7 mouse cellular contexts compared by ENCODE assay signal in genomic region chr16:21793875-21794696, GRCm38 (mm10). TPM values are rescaled to one million over a fixed set of nuclear protein-coding genes. Genes with fewer than 3 reads are reported as not detected.
A peak's percentile ranks its signal among the peaks of the same experiment; 100 is the strongest.
DNase-seq lines count a peak whose midpoint lies in the region; ATAC-seq lines count a peak whose summit lies in the region.

TSS of gene Map3k13 (plus strand) at chr16:21794346.

- intact Hi-C loops in left cerebral cortex, postnatal 25 days (cut with DNase I), result loop anchor here (5.0 kb wide), 1 partner anchor 473 kb away; the partner anchor contains the start of gene Tra2b

- H3K27me3 ChIP-seq in intestine, embryonic 15.5 days (replicated peaks), result no peaks in the 10 kb centered on the region
- H3K27me3 ChIP-seq in midbrain, embryonic 10.5 days (ENCODE audit: low read depth, poor library complexity, severe bottlenecking), result peaks cover under 1% of the 10 kb centered on the region; the same call in 1 of the 2 replicates

- H3K9ac ChIP-seq in intestine, embryonic 15.5 days, result peak within 1 kb of the TSS; percentile 66

- H3K4me3 ChIP-seq in intestine, embryonic 15.5 days (replicated peaks), result peak within 1 kb of the TSS; percentile 69
- peak within 1 kb of the TSS; percentile 81 for H3K4me3 ChIP-seq in midbrain, embryonic 10.5 days

- peak within 1 kb of the TSS; percentile 80 for H3K4me2 ChIP-seq in intestine, embryonic 15.5 days (replicated peaks)

- no peaks in the 10 kb centered on the region for H3K36me3 ChIP-seq in intestine, embryonic 15.5 days
- peaks cover 1% of the 10 kb centered on the region; the same call in 1 of the 2 replicates for H3K36me3 ChIP-seq in midbrain, embryonic 10.5 days

- peak; percentile 95 to 98 for DNase-seq in adrenal gland, adult (ENCODE audit: inconsistent age in 2 of 2, low spot score in 1 of 2)
- DNase-seq in embryo, embryonic 10.5 days (ENCODE audit: low spot score), result peak; percentile 98
- DNase-seq in gastrocnemius, postnatal 25 days, result peak; percentile 90
- peak; percentile 94 to 97 for DNase-seq in left cerebral cortex, postnatal 25 days (ENCODE audit: low spot score in 2 of 2)
- peak; percentile 96 for DNase-seq in midbrain, embryonic 10.5 days (ENCODE audit: low spot score)
- peak; percentile 96 for DNase-seq in right cerebral cortex, postnatal 4 days

- ATAC-seq in intestine, embryonic 15.5 days, result peak; percentile 99

- H3K27ac ChIP-seq in intestine, embryonic 15.5 days, result peak within 1 kb of the TSS; percentile 90
- peak within 1 kb of the TSS; percentile 91 for H3K27ac ChIP-seq in midbrain, embryonic 10.5 days (replicated peaks)

- no peaks in the 10 kb centered on the region for H3K4me1 ChIP-seq in intestine, embryonic 15.5 days (replicated peaks)
- H3K4me1 ChIP-seq in midbrain, embryonic 10.5 days, result peaks cover 15% of the 10 kb centered on the region

- no peaks in the 10 kb centered on the region for H3K9me3 ChIP-seq in intestine, embryonic 15.5 days
- no peaks in the 10 kb centered on the region for H3K9me3 ChIP-seq in midbrain, embryonic 10.5 days (replicated peaks)

- 2% methylated on average over 47 of the region's 47 CpGs for WGBS in intestine, embryonic 15.5 days
- 2% methylated on average over 47 of the region's 47 CpGs for WGBS in midbrain, embryonic 10.5 days

RNA-seq across cellular contexts. Expression of gene Map3k13, which starts in this region (rescaled TPM):
- under 1 TPM; 0.41 to 0.46 TPM for total RNA-seq in gastrocnemius, postnatal 25 days (2021)
- polyA plus RNA-seq in intestine, embryonic 15.5 days (2015; fragmentation: Nextera tagmentation; extraction: Ambion mirVana), result 1.7 and 1.9 TPM in 2 replicates
- total RNA-seq in left cerebral cortex, postnatal 25 days (2021), result 10 to 100 TPM; 14.7 to 16.0 TPM
- polyA plus RNA-seq in midbrain, embryonic 10.5 days (2016; fragmentation: Nextera tagmentation; extraction: Ambion mirVana), result 2.1 and 4.2 TPM in 2 replicates

Comparison
In these comparisons a context has a peak if more than half of its experiments do, and no peak if none do; other contexts are left out.
1. Peak in every context shown above with its lines: DNase-seq, ATAC-seq, H3K4me3 ChIP-seq and H3K27ac ChIP-seq.
2. RNA of gene Map3k13 (total RNA-seq): 14.7 to 16.0 TPM in left cerebral cortex, postnatal 25 days; 0.41 to 0.46 TPM in gastrocnemius, postnatal 25 days; every median in the first group is over 10 times any median in the second.
3. Peak in DNase-seq in gastrocnemius, postnatal 25 days; RNA of the gene not detected or under 1 TPM.